In genomic region chr11:77515637-77516552, GRCm38 (mm10) we compare ENCODE assay signal across 8 mouse cellular contexts. TPM values are rescaled to one million over a fixed set of nuclear protein-coding genes. Genes with fewer than 3 reads are reported as not detected.
DNase-seq lines count a peak whose midpoint lies in the region; ATAC-seq lines count a peak whose summit lies in the region.

Gene Trp53i13, minus strand, starts transcription at chr11:77515980.

- no peak for ATAC-seq in megakaryocyte-erythroid progenitor cell, adult 5-6 weeks (replicated peaks; ENCODE audit: low FRiP score, low TSS enrichment, poor library complexity, severe bottlenecking)

- DNase-seq in heart, adult 8-10 months (ENCODE audit: low spot score), result no peak
- no peak for DNase-seq in heart, postnatal 36 days
- peak in 1 of 2 experiments; percentile 38 for DNase-seq in adrenal gland, adult 18-20 months (ENCODE audit: low spot score in 2 of 2)
- no peak for DNase-seq in gastrocnemius, postnatal 4 days (ENCODE audit: low spot score in 2 of 2)
- peak; percentile 51 for DNase-seq in kidney, postnatal 10 days
- DNase-seq in naive thymus-derived CD4-positive, alpha-beta T cell, adult 2 months (ENCODE audit: low read depth), result peak; percentile 47
- no peak for DNase-seq in urinary bladder, postnatal 36 days (ENCODE audit: low spot score in 2 of 2)

- intact Hi-C loops in heart, postnatal 36 days (cut with DNase I), result no loop called here

RNA-seq across cellular contexts. Expression of gene Trp53i13, which starts in this region (rescaled TPM):
- 10 to 100 TPM; 10.5 to 12.4 (median 11.4) TPM for total RNA-seq in heart, adult 8-10 months (2022)
- total RNA-seq in heart, postnatal 36 days (2021), result 1 to 10 TPM; 8.3 to 8.7 TPM
- 10 to 100 TPM; 11.0 to 12.9 TPM for total RNA-seq in adrenal gland, adult 18-20 months (2021)
- total RNA-seq in gastrocnemius, postnatal 4 days (2021), result 10 to 100 TPM; 14.8 to 15.0 TPM
- 3.8 and 11.1 TPM in 2 replicates for total RNA-seq in megakaryocyte-erythroid progenitor cell, adult 5-6 weeks (2014; fragmentation: Nextera tagmentation)
- 0.66 and 0.76 TPM in 2 replicates for total RNA-seq in megakaryocyte-erythroid progenitor cell, adult 5-6 weeks (2017)

Comparison
In these comparisons a context has a peak if more than half of its experiments do, and no peak if none do; other contexts are left out.
1. DNase-seq: peak in kidney, postnatal 10 days (single experiment) and naive thymus-derived CD4-positive, alpha-beta T cell, adult 2 months (single experiment); none in heart, adult 8-10 months (single experiment), heart, postnatal 36 days (0 of 2), gastrocnemius, postnatal 4 days (0 of 2) and urinary bladder, postnatal 36 days (0 of 2).